In the genomic region with DNA sequence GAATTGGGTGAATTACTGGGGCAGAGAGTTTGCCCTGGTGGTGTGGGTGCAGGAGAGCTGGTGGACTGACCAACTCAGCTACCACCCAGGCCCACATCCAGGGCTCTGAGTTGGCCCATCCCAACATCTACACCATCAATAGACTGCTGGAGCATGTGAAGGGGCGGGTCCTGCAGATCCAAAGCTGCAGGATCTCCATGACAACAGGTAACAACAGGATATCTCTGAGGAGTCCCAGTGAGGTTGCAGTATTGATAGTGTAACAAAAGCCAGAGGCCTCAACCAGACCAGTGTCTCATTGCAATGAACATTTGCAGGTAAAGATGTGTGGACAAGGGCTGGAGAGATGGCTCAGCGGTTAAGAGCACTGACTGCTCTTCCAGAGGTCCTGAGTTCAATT, we compare ENCODE assay signal across 15 mouse cellular contexts.
DNase-seq lines count a peak whose midpoint lies in the region.
"Had no signal": no experiment of that assay in that cellular context is flagged by ENCODE, and none has a peak within 500 bp of the region (broad histone marks: within the 10 kb centered on the region; RNA-seq: fewer than 3 reads in every experiment).

No protein-coding gene starts in this region.

- DNase-seq in ES-CJ7 (ENCODE audit: low read depth, low spot score) (peak; percentile 43), MN1 (ENCODE audit: low spot score) (peak; percentile 29), ZHBTc4 (ENCODE audit: low read depth, low spot score) (peak; percentile 76)
- no peak for DNase-seq in right cerebral cortex, postnatal 4 days
- no peak for DNase-seq in left cerebral cortex, adult 11 months (ENCODE audit: low spot score)
- DNase-seq: adrenal gland, adult 2 months; adrenal gland, postnatal 10 days; adrenal gland, postnatal 25 days; cerebellum, adult 11 months; cerebellum, adult 18-20 months; cerebellum, adult 8-10 months; cerebellum, adult 9-11 months; cerebellum, postnatal 14 days; cerebellum, postnatal 36 days; forebrain, postnatal 0 days had no signal

Comparison
In these comparisons a context has a peak if more than half of its experiments do, and no peak if none do; other contexts are left out.
1. DNase-seq: peak in ES-CJ7 (single experiment), MN1 (single experiment) and ZHBTc4 (single experiment); none in right cerebral cortex, postnatal 4 days (single experiment) and left cerebral cortex, adult 11 months (single experiment).